Mouse (Mus musculus) brain, adult 2 months (tissue): ENCODE results near the gene AW146154.
"Not testable (repeated sequence)": the region's sequence is repeated elsewhere in the genome, so short reads cannot be mapped to it uniquely, and the experiment has no call there.

Source experiments
- DNase-seq: peaks from one replicate; pipeline ENCODE4 v3.0.0; 2011; ENCODE audit warnings: low read depth, low spot score

The AW146154 gene

GRCm38 (mm10) chr7:41499389-41500049, at the start of gene AW146154, which contains the start of gene Gm20449:
Gene AW146154 (minus strand): TSS chr7:41499890.
Gene Gm20449 (minus strand): TSS chr7:41499417.
- DNase-seq: peak; percentile 97

DNA sequence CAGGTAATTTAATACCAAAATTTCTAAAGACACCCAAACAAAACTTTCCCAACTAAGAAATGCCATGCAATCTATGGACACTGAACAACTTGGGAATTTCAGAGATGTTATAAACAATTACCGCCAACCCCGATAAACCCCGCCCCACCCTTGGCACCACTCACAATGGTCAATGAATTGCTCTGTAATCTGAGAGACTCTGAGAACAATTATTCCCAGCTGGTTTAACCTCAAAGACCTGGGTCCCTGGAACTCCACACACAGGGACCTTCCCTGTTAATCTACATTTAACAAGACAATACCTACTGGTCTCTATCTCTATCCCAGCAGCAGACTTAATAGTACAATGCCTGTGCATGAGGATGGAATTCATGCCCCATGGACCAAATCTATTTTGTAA, 13.0 kb upstream of the AW146154 start:
- no peak for DNase-seq

DNA sequence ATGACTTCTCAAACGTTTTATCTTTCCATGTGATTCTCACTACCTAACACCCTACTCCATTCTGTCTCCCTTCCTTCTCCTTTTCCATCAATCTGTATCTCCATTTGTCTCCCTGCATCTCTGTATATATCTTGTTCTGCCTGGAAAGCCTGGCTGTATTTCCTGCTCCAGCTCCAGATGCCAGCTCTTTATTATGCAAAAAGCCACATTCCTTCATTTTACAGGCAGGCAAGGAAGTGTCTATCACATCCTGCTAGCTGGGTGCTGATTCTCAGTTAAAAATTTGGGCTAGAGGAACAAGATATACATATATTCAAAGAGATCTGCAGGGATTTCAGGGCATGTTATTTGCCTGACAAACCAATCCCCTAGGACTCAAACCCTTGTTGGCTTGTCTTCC, 12.5 kb upstream of the AW146154 start:
- no peak for DNase-seq

DNA sequence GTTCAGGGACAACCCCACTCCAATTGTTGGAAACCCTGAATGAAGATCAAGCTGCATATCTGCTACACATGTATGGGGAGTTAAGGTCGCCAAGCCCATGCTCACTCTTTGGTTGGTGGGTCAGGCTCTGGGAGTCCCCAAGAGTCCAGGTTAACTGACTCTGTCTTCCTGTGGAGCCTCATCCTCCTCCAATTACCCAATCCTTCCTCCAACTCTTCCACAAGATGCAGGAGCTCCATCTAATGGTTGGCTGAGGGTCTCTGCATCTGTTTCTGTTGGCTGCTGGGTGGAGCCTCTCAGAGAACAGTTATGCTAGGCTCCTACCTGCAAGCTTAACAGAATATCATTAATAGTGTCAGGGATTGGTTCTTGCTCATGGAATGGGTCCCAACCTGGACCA, 2.7 kb upstream of the AW146154 start:
- no peak for DNase-seq

DNA sequence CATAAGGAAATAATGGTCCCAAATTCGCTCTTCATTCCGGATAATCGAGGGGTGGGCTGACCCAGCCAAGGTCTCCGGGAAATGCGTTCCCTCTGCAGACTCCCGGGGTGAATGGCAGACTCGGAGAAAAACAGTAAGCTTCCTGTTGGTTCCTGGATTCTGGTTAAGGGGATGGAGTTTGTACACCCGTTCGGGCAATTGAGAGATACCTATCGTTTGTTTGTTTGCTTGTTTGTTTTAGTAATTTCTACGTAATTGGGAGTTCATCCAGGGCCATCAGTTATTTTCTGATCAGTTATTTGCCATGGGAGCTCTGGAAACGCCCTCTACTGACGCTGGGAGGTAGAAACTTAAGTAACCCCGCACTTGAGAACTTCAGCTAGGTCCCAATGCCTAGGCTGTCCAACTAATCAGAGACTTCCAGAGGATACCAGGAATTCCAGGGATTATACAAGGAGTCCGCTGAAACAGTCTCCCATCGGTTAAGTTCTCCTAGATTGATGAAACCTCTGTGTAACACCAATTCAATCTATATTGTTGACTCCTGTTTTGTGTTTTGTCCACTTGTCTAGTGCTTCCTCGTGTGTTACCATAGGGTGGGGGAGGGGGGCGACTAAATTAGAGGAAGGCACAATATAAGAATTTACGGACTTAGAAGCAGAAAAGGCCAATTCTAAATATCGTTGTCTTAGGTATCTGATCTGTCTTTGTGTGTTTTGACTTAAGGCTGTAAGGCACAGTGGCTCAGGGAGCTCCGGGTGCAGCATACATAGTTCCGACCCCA, 653 bp upstream of the AW146154 start:
- peak; percentile 79 for DNase-seq

DNA sequence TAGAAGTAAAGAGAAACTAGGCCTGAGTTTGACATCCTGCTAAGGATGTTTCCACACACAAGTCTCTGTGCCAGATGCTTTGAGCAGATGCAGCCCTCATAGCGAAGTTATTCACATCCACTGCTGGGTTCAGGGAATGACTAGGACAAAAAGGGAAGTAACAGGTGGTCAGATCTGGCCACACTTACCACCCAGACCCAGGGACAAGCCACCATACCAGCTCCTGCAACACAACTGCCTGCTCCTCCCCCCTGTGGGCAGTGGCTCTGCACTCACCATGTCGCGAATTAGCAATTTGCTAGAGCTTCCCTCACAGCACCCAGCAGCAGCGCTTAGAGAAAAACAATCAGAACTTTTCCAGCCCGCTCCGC, 687 bp downstream of the AW146154 start:
- DNase-seq: not testable (repeated sequence)

- DNase-seq: not testable (repeated sequence)
These were observed 1.2 kb downstream of the AW146154 start for GRCm38 (mm10) chr7:41498464-41498863.

- DNase-seq: no peak
These were observed 1.8 kb downstream of the AW146154 start for GRCm38 (mm10) chr7:41497871-41498270.

- no peak for DNase-seq
These were observed 47.8 kb downstream of the AW146154 start for GRCm38 (mm10) chr7:41451864-41452263.

GRCm38 (mm10) chr7:41448596-41448995, 51.1 kb downstream of the AW146154 start, which contains the start of gene Vmn2r57:
Gene Vmn2r57 (minus strand): TSS chr7:41448696.
- DNase-seq: not testable (repeated sequence)
